Mouse (Mus musculus): ENCODE results near the gene Cab39. TPM values are rescaled to one million over a fixed set of nuclear protein-coding genes. Genes with fewer than 3 reads are reported as not detected.

Gene Cab39
- total RNA-seq (2023): 10 to 100 TPM; 81.8 to 85.2 TPM

GRCm38 (mm10) chr1:85793208-85794105 is at the start of gene Cab39:
TSS of gene Cab39 (plus strand) at chr1:85793441.

GRCm38 (mm10) chr1:85778436-85778835 is 14.8 kb upstream of the Cab39 start, which contains the start of gene A630001G21Rik:
TSS of gene A630001G21Rik (minus strand) at chr1:85778643.

GRCm38 (mm10) chr1:85894231-85894747 is 101.0 kb downstream of the Cab39 start, which contains the start of gene Itm2c:
TSS of gene Itm2c (plus strand) at chr1:85894281.

Other genes with a start within 250 kb of the Cab39 start
- gene G530012D18Rik, start 217.8 kb upstream of the Cab39 start, total RNA-seq (2023): not detected
- 10 to 100 TPM; 78.6 to 83.4 TPM for gene Sp110, start 194.6 kb upstream of the Cab39 start, total RNA-seq (2023)
- 100 to 1,000 TPM; 148 to 176 TPM for gene Sp140, start 193.1 kb upstream of the Cab39 start, total RNA-seq (2023)
- 100 to 1,000 TPM; 237 to 280 TPM for gene Sp100, start 143.5 kb upstream of the Cab39 start, total RNA-seq (2023)
- 10 to 100 TPM; 24.1 to 35.2 TPM for gene A630001G21Rik, start 14.8 kb upstream of the Cab39 start, total RNA-seq (2023)
- gene Itm2c, start 100.8 kb downstream of the Cab39 start, total RNA-seq (2023): 10 to 100 TPM; 38.5 to 43.6 TPM
- gene 4933407L21Rik, start 135.0 kb downstream of the Cab39 start, total RNA-seq (2023): not detected
- gene Gpr55, start 167.6 kb downstream of the Cab39 start, total RNA-seq (2023): under 1 TPM in 1 of 2 experiments, not detected in 1; 0.35 TPM
- not detected for gene Spata3, start 223.4 kb downstream of the Cab39 start, total RNA-seq (2023)

All from neutrophil, adult 83 days (primary cell).